Mouse (Mus musculus) lung, postnatal 14 days (tissue): ENCODE measurements at regions not wholly inside any gene's neighbourhood (a gene's known extent, or its start where the extent isn't known, plus 50 kb on each side); places are given as distances from the start of the nearest gene placed in this dataset.

Source experiments
- DNase-seq: peaks from one replicate; pipeline ENCODE4 v3.0.0; 2021

DNA sequence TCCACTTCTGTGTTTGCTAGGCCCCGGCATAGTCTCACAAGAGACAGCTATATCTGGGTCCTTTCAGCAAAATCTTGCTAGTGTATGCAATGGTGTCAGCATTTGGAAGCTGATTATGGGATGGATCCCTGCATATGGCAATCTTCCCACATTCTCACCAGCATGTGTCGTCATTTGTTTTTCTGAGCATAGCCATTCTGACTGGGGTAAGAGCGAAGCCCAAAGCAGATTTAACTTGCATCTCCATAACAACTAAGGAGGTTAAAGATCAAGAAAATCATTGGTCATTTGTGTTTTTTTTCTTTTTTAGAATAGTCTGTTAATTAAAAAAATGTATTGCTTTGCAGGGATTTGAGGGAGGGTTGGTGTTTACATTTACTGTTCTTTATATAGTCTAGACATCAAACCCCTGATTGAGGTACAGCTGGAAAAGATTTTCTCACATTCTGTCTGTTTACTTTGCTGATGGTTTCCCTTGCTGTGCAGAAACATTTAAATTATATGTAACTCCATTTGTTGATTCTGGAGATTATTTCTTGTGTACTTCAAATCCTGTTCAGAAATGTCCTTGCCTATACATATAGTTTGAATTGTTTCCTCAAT is 678.1 kb downstream of the Phex start:
- no peak for DNase-seq

DNA sequence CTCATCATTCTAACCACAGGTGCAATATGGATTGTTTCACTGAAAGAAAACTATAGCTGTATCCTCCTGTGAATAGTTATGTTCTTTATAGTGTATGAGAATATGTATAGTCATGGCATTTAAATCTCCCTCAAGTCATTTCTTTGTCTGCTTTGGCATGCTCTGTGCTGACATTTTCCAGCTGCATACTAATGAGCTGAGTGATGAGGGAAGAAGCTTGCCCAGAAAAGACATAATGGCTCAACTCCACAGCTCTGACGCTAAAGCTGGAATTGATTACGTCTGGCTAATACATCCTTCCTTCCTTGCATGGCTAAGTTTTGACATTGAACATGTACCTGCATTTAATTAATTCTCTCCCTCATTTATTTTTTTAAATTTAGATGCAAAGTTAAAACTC is 722.9 kb downstream of the Phex start:
- DNase-seq, result no peak

DNA sequence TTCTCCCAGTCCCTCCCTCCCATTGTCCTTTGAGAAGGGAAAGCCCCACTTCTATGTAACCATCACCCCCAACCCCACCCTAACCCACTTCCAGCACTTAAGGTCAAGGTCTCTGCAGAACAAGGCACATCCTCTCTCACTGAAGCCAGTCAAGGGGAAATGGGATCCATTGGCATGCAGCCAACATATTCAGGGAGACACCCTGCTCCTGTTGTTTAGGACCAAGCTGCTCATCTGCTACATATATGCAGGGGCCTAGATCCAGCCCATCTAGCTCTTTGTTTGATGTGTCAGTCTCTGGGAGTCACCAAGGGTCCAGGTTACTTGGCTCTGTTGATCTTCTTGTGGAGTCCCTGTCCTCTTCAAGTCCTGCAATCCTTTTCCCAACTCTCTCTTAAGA is 737.2 kb downstream of the Phex start:
- DNase-seq, result no peak

DNA sequence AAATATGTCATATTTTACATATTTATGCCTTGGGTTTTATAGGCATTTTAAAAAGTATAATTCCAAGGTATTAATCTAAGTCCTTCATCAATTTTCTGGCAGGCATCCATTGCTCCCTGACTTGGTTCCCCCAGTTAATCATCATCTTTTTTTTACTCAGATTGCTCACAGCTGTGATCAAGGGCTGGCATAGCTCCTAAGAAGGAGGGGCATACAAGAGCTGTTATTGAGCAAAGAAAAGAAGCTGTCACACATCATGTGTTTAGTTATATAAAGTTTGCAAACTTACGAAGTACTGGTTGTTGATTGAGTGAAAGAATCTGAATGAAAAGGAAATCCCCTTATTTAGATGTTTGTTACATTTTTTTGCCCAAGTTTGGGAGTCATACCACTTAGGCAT is 741.5 kb downstream of the Phex start:
- DNase-seq, result peak; percentile 0

DNA sequence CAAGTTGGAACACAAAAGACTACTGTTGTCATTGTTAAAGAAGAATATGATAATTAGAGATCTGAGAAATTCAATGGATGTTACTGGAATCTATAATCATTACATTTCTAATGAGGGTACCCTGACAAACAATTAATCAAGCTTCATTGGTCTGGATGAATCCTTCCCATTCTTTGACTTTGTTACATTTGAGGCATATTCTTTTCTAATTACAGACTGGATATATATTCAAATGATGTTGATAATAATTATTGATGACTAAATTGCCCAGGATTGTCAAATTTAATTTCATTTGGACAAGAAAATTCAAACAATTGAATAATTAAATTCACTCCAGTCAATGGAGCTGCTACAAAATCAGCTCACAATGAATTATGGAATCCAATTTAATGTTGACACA is 745.6 kb downstream of the Phex start:
- no peak for DNase-seq
